Mouse (Mus musculus) neural tube, embryonic 12.5 days (tissue): ENCODE results near the gene Slc9a7. TPM values are rescaled to one million over a fixed set of nuclear protein-coding genes. Genes with fewer than 3 reads are reported as not detected.
A peak's percentile ranks its signal among the peaks of the same experiment; 100 is the strongest.

Experiments
- ATAC-seq: fragments of 200-750 bp; cut with Nextera tagmentation; 2 replicates; pipeline ENCODE4 v1.8.0; 2017; ENCODE audit warnings: low read depth, mild to moderate bottlenecking, moderate TSS enrichment, moderate library complexity; ENCODE audit not compliant: low FRiP score
- H3K27ac ChIP-seq: fragments of 300-500 bp; sonication (generic); 2 replicates; pipeline ENCODE4 v1.5.1; 2016
- H3K27me3 ChIP-seq: fragments of 300-500 bp; sonication (generic); replicated peaks from 2 replicates; pipeline ENCODE4 v1.6.1; 2016; ENCODE audit warnings: mild to moderate bottlenecking
- H3K36me3 ChIP-seq: fragments of 300-500 bp; sonication (generic); 2 replicates; pipeline ENCODE4 v1.6.1; 2016; ENCODE audit warnings: mild to moderate bottlenecking
- H3K4me1 ChIP-seq: fragments of 300-500 bp; sonication (generic); 2 replicates; pipeline ENCODE4 v1.6.1; 2016
- H3K4me2 ChIP-seq: fragments of 300-500 bp; sonication (generic); replicated peaks from 2 replicates; pipeline ENCODE4 v1.6.1; 2016; ENCODE audit warnings: mild to moderate bottlenecking
- H3K4me3 ChIP-seq: fragments of 300-500 bp; sonication (generic); 2 replicates; pipeline ENCODE4 v1.5.1; 2016
- H3K9ac ChIP-seq: fragments of 300-500 bp; sonication (generic); 2 replicates; pipeline ENCODE4 v1.6.1; 2016; ENCODE audit warnings: mild to moderate bottlenecking
- H3K9me3 ChIP-seq: fragments of 300-500 bp; sonication (generic); 2 replicates; pipeline ENCODE4 v1.6.1; 2016; ENCODE audit warnings: mild to moderate bottlenecking
- WGBS: fragments of 180-500 bp; shearing (Covaris S2); methylation state at CpG from one replicate; pipeline ENCODE4 v1.1.7; 2016; 5-methylcytosine and 5-hydroxymethylcytosine counted together
- polyA plus RNA-seq: library from polyadenylated mRNA; unstranded; fragments of >200 nt; fragmentation: Nextera tagmentation; extraction: Ambion mirVana; gene quantifications from 2 replicates; pipeline ENCODE4 v1.2.1, GENCODE M21; 2016

Gene Slc9a7
- polyA plus RNA-seq: 3.4 and 5.0 TPM in 2 replicates

GRCm38 (mm10) chrX:20291282-20292039 is at the start of gene Slc9a7:
TSS of gene Slc9a7 (minus strand) at chrX:20291807.
- Histone ChIP-seq H3K4me2 (peak within 1 kb of the TSS; percentile 67), H3K4me1 (no peaks in the 10 kb centered on the region), H3K27ac (no peak within 1 kb of the TSS), H3K9me3 (no peaks in the 10 kb centered on the region), H3K4me3 (peak within 1 kb of the TSS; percentile 56), H3K36me3 (no peaks in the 10 kb centered on the region), H3K27me3 (no peaks in the 10 kb centered on the region), H3K9ac (peak within 1 kb of the TSS; percentile 55)
- peak; percentile 91 for ATAC-seq
- 15% methylated on average over 54 of the region's 65 CpGs for WGBS

- H3K9ac ChIP-seq: no peak overlapping the region
- no peak overlapping the region for H3K27ac ChIP-seq
- H3K36me3 ChIP-seq: no peaks in the 10 kb centered on the region
- H3K4me1 ChIP-seq: no peaks in the 10 kb centered on the region
- no peak for ATAC-seq
- 27% methylated on average over 2 of the region's 2 CpGs for WGBS
- no peaks in the 10 kb centered on the region for H3K27me3 ChIP-seq
- no peak overlapping the region for H3K4me3 ChIP-seq
- H3K9me3 ChIP-seq: no peaks in the 10 kb centered on the region
- H3K4me2 ChIP-seq: no peak overlapping the region
These were observed 44.1 kb upstream of the Slc9a7 start for GRCm38 (mm10) chrX:20335722-20336121.

GRCm38 (mm10) chrX:20332756-20333155 is 41.1 kb upstream of the Slc9a7 start:
- H3K4me3 ChIP-seq: no peak overlapping the region
- no peak overlapping the region for H3K9ac ChIP-seq
- H3K36me3 ChIP-seq: no peaks in the 10 kb centered on the region
- no peak for ATAC-seq
- H3K27me3 ChIP-seq: no peaks in the 10 kb centered on the region
- 65% methylated on average over 1 of the region's 1 CpGs for WGBS
- no peak overlapping the region for H3K4me2 ChIP-seq
- H3K9me3 ChIP-seq: no peaks in the 10 kb centered on the region
- H3K4me1 ChIP-seq: no peaks in the 10 kb centered on the region
- H3K27ac ChIP-seq: no peak overlapping the region

- no peak overlapping the region for H3K4me2 ChIP-seq
- H3K27ac ChIP-seq: no peak overlapping the region
- no peaks in the 10 kb centered on the region for H3K27me3 ChIP-seq
- no peak overlapping the region for H3K9ac ChIP-seq
- ATAC-seq: no peak
- WGBS: 34% methylated on average over 3 of the region's 3 CpGs
- H3K36me3 ChIP-seq: no peaks in the 10 kb centered on the region
- no peaks in the 10 kb centered on the region for H3K4me1 ChIP-seq
- H3K9me3 ChIP-seq: no peaks in the 10 kb centered on the region
- H3K4me3 ChIP-seq: no peak overlapping the region
These were observed 15.6 kb upstream of the Slc9a7 start for GRCm38 (mm10) chrX:20307215-20307614.

GRCm38 (mm10) chrX:20305941-20306340 is 14.3 kb upstream of the Slc9a7 start:
- no peak for ATAC-seq
- Histone ChIP-seq H3K9ac (no peak overlapping the region), H3K9me3 (no peaks in the 10 kb centered on the region), H3K4me2 (no peak overlapping the region), H3K36me3 (no peaks in the 10 kb centered on the region), H3K27ac (no peak overlapping the region), H3K27me3 (no peaks in the 10 kb centered on the region), H3K4me1 (no peaks in the 10 kb centered on the region), H3K4me3 (no peak overlapping the region)

- no peak overlapping the region for H3K4me3 ChIP-seq
- H3K4me1 ChIP-seq: no peaks in the 10 kb centered on the region
- no peaks in the 10 kb centered on the region for H3K9me3 ChIP-seq
- H3K4me2 ChIP-seq: no peak overlapping the region
- no peak overlapping the region for H3K27ac ChIP-seq
- H3K9ac ChIP-seq: no peak overlapping the region
- no peaks in the 10 kb centered on the region for H3K27me3 ChIP-seq
- ATAC-seq: no peak
- H3K36me3 ChIP-seq: no peaks in the 10 kb centered on the region
These were observed 11.7 kb upstream of the Slc9a7 start for GRCm38 (mm10) chrX:20303280-20303679.

GRCm38 (mm10) chrX:20292040-20292417 is 422 bp upstream of the Slc9a7 start:
- Histone ChIP-seq H3K4me1 (no peaks in the 10 kb centered on the region), H3K4me2 (peak overlapping the region; percentile 67), H3K9me3 (no peaks in the 10 kb centered on the region), H3K27me3 (no peaks in the 10 kb centered on the region), H3K36me3 (no peaks in the 10 kb centered on the region), H3K4me3 (peak overlapping the region; percentile 56), H3K9ac (no peak overlapping the region), H3K27ac (no peak overlapping the region)
- WGBS: 36% methylated on average over 11 of the region's 11 CpGs
- ATAC-seq: peak; percentile 41; the same call in 1 of the 2 replicates

- H3K9ac ChIP-seq: peak overlapping the region; percentile 55; the same call in 1 of the 2 replicates
- WGBS: 20% methylated on average over 5 of the region's 5 CpGs
- ATAC-seq: peak; percentile 14; the same call in 1 of the 2 replicates
These were observed 892 bp downstream of the Slc9a7 start for GRCm38 (mm10) chrX:20290715-20291114.

GRCm38 (mm10) chrX:20288674-20289073 is 2.9 kb downstream of the Slc9a7 start:
- no peak for ATAC-seq
- H3K4me2 ChIP-seq: no peak overlapping the region
- no peaks in the 10 kb centered on the region for H3K9me3 ChIP-seq
- H3K27me3 ChIP-seq: no peaks in the 10 kb centered on the region
- H3K9ac ChIP-seq: no peak overlapping the region
- H3K4me3 ChIP-seq: no peak overlapping the region
- H3K27ac ChIP-seq: no peak overlapping the region
- no peaks in the 10 kb centered on the region for H3K36me3 ChIP-seq
- H3K4me1 ChIP-seq: no peaks in the 10 kb centered on the region
- WGBS: 91% methylated on average over 3 of the region's 3 CpGs

More at GRCm38 (mm10) chrX:20290715-20291114, 892 bp downstream of the Slc9a7 start:
- Histone ChIP-seq H3K4me1 (no peaks in the 10 kb centered on the region), H3K36me3 (no peaks in the 10 kb centered on the region), H3K4me3 (peak overlapping the region; percentile 56), H3K4me2 (peak overlapping the region; percentile 67), H3K9me3 (no peaks in the 10 kb centered on the region), H3K27me3 (no peaks in the 10 kb centered on the region), H3K27ac (no peak overlapping the region)

- H3K27ac ChIP-seq: no peak overlapping the region
- no peak overlapping the region for H3K4me2 ChIP-seq
- no peaks in the 10 kb centered on the region for H3K36me3 ChIP-seq
- H3K4me3 ChIP-seq: no peak overlapping the region
- no peaks in the 10 kb centered on the region for H3K27me3 ChIP-seq
- no peaks in the 10 kb centered on the region for H3K9me3 ChIP-seq
- WGBS: 67% methylated on average over 2 of the region's 2 CpGs
- no peak for ATAC-seq
- no peak overlapping the region for H3K9ac ChIP-seq
- H3K4me1 ChIP-seq: no peaks in the 10 kb centered on the region
These were observed 5.4 kb downstream of the Slc9a7 start for GRCm38 (mm10) chrX:20286254-20286653.

- Histone ChIP-seq H3K9ac (no peak overlapping the region), H3K9me3 (no peaks in the 10 kb centered on the region), H3K4me1 (no peaks in the 10 kb centered on the region), H3K27ac (no peak overlapping the region), H3K4me3 (no peak overlapping the region), H3K4me2 (no peak overlapping the region), H3K36me3 (no peaks in the 10 kb centered on the region), H3K27me3 (no peaks in the 10 kb centered on the region)
- WGBS: 83% methylated on average over 6 of the region's 6 CpGs
- no peak for ATAC-seq
These were observed 12.2 kb downstream of the Slc9a7 start for GRCm38 (mm10) chrX:20279424-20279823.

- ATAC-seq: no peak
- Histone ChIP-seq H3K9ac (no peak overlapping the region), H3K4me3 (no peak overlapping the region)
These were observed 17.8 kb downstream of the Slc9a7 start for GRCm38 (mm10) chrX:20273854-20274253.

GRCm38 (mm10) chrX:20271980-20272379 is 19.6 kb downstream of the Slc9a7 start:
- H3K36me3 ChIP-seq: no peaks in the 10 kb centered on the region
- H3K4me3 ChIP-seq: no peak overlapping the region
- ATAC-seq: no peak
- H3K27ac ChIP-seq: no peak overlapping the region
- WGBS: 57% methylated on average over 1 of the region's 1 CpGs
- H3K4me2 ChIP-seq: no peak overlapping the region
- H3K9me3 ChIP-seq: no peaks in the 10 kb centered on the region
- H3K4me1 ChIP-seq: no peaks in the 10 kb centered on the region
- no peak overlapping the region for H3K9ac ChIP-seq
- no peaks in the 10 kb centered on the region for H3K27me3 ChIP-seq

More at GRCm38 (mm10) chrX:20273854-20274253, 17.8 kb downstream of the Slc9a7 start:
- Histone ChIP-seq H3K9me3 (no peaks in the 10 kb centered on the region), H3K27ac (no peak overlapping the region), H3K4me2 (no peak overlapping the region), H3K4me1 (no peaks in the 10 kb centered on the region), H3K36me3 (no peaks in the 10 kb centered on the region), H3K27me3 (no peaks in the 10 kb centered on the region)
